Mouse (Mus musculus) urinary bladder, adult 2 months (tissue): Measurements from ENCODE around the gene Lmo7. TPM values are rescaled to one million over a fixed set of nuclear protein-coding genes. Genes with fewer than 3 reads are reported as not detected.

Source experiments
- DNase-seq: peaks from one replicate; pipeline ENCODE4 v3.0.0; 2022; ENCODE audit warnings: low spot score
- polyA plus RNA-seq: library from polyadenylated mRNA; depleted of rRNA; stranded (reverse); fragments of >200 nt; gene quantifications from 2 replicates; pipeline ENCODE4 v1.2.3, GENCODE M21; 2012

The Lmo7 gene
- polyA plus RNA-seq, 1 experiment, result 27.9 TPM

GRCm38 (mm10) chr14:101838231-101838839, 108.6 kb downstream of the Lmo7 start:
- no peak for DNase-seq

- peak; percentile 45 for DNase-seq
Observed at GRCm38 (mm10) chr14:101839771-101840731, 110.3 kb downstream of the Lmo7 start.

GRCm38 (mm10) chr14:101841271-101841670, 111.5 kb downstream of the Lmo7 start:
- DNase-seq, result no peak

GRCm38 (mm10) chr14:101842521-101842920, 112.8 kb downstream of the Lmo7 start:
- DNase-seq, result no peak

GRCm38 (mm10) chr14:101843443-101843842, 113.7 kb downstream of the Lmo7 start:
- no peak for DNase-seq

GRCm38 (mm10) chr14:101844467-101844866, 114.7 kb downstream of the Lmo7 start:
- DNase-seq, result no peak

GRCm38 (mm10) chr14:101846097-101846882, 116.5 kb downstream of the Lmo7 start:
- DNase-seq, result no peak

DNA sequence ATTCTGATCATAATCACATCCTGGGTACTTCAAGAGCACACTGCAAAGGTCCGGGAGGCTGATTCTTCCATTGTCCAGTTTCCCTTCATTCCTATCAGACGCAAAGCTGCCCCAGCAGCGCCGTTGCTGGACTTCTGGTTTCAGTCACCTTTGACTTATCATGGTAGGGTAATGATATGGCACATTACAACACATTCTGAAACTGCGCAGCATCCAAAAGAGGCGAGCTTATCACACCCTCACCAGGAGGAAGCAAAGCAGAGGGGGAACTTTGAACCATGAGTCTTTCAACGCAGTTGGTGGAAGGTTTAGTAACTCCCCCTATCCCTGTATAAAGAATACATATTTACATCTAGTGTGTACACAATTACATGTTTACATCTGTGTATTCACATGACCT, 117.8 kb downstream of the Lmo7 start:
- DNase-seq, result no peak

DNA sequence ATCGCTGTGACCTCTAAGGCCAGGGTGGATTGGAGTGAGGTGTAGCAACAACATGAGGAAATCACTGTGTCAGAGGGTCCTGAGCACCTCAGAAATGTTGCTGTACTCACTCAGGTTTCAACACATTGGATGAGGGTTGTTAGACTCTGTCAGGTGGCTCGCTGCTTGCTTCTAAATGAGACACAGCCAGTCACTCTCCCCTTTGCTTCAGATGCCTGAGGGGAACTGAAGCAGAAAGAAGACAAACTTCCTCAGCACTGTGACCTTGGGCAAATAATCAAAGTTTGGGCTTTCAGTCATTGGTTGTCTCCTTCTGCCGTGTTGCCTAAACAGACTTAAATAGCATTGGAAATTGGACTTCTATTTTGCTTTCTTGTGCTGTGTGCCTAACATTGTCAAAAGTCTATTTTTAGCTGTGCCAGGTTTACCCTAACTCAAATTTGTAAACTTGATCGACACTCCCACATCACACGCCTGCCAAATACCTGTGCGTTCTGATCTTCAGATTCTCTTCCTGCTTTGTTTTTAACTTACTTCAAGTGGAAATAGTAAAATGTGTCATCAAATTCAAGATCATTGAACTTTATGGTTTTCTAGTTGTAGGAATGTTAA, 122.9 kb downstream of the Lmo7 start:
- no peak for DNase-seq

- DNase-seq, result no peak
Observed at GRCm38 (mm10) chr14:101853207-101853606, 123.5 kb downstream of the Lmo7 start.

DNA sequence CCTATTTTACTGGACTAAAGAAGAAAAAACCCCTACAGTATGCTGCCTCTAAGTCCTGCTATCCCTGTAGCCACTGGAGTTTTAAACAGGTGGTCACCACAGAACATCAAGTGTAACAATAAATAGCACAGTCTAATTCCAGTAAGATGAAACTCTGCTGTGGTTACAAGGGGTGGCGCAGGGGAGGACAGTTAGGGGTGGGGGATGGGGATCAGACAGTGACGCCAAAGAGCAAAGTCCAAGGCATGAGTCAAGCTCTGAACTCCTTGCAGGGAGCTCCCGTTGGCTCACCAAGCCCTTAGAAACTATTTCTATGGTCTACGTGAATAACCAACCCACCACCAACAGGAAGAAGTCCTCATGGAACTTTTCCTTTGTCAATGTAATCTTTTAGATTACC, 124.0 kb downstream of the Lmo7 start:
- no peak for DNase-seq

DNA sequence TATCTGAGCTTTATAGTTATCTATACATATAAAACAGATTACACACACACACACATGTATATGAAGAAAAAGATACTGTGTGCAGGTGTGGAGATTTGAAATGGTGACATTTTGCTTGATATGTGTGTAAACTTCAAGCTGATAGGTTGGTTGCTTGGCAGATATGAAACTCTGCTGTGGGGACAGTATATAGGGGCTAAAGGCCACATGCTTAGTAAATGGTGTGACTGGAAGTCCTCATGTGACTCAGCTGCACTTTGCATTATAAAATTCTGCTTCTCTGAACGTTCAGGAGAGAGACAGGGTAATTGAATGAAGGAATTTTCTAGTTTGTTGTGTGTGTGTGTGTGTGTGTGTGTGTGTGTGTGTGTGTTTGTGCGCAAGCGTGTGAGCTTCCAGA, 124.5 kb downstream of the Lmo7 start:
- no peak for DNase-seq

DNA sequence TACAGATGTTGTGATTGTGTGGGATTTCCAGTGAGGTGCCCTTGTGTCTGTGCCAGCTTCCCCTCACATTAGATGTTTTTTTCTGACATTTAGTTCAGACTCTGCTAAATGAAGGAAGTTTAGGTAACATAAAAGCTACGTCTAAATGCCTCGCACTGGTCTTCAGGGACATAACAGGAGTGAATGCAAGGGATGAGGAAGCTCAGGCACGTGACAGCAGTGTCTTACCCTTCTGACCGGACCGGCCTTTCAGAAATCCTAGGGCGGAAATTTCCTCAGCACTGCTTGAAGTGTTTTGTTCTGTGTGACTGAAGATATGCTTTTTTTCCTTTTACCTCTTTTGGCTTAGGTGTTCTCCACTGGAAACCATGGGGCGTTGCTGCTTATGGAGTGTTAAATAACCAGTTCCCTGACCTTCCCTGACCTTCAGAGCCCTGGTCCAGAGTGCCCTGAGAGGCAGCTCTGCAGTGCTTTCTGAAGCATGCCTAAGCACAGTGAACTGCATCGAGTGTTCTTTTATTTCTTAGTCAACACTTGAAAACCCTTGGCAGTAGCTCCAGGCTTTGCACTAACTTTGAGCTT, 129.6 kb downstream of the Lmo7 start:
- no peak for DNase-seq

GRCm38 (mm10) chr14:101862088-101862487, 132.3 kb downstream of the Lmo7 start:
- DNase-seq, result no peak

GRCm38 (mm10) chr14:101867071-101867733, 137.4 kb downstream of the Lmo7 start:
- DNase-seq, result no peak

- DNase-seq, result no peak
Observed at GRCm38 (mm10) chr14:101869145-101869544, 139.4 kb downstream of the Lmo7 start.

DNA sequence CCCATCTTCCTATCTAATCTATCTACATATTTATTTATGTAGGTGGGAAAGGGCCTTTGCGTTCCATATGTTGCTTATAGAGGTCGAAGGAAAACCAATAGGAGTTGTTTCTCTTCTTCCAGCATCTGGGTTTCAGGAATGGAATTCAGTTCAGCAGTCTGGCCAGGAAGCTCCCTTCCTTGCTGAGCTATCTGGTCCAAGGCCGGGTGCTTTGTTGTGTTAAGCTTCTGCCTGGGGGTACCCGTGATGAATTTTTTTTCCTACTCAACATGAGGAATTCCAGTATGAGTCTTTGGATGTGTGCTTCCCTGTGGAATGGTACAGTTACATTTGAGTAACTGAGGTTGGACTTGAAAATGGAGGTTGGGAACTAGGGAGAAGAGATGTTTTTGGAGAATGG, 139.9 kb downstream of the Lmo7 start:
- no peak for DNase-seq

DNA sequence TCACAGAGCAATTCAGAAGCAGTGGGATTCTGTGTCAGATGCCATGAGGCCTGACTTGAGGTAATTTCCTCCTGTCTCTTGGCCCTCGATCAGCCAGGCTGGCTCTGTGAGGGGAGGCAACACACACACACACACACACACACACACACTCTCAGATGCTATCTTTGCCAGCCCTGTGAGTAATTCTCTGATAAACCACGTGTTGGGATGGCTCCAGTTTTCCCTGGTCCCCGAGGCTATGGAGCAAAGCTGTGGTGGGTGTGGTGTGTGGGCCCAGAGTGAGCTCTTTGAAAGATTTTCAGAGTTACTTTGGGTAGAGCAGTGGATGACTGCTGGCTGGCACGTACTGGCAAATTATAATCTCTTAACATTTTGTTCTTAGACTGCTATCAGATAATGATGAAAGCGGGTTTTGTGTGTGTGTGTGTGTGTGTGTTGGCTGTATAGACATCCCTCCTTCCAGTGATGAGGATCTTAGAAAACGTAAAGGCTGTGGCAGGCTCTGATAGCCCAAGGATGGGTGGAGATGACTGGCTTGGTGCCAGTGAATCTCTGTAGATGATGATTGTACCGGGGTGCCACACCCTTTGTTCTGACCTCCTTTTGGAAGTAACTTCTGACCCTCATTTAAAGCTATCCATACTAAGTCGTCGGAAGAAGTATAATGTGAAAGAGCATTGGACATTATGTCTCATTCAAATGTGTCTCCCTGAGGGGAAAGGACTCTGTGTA, 140.6 kb downstream of the Lmo7 start:
- no peak for DNase-seq

- no peak for DNase-seq
Observed at GRCm38 (mm10) chr14:101872846-101873245, 143.1 kb downstream of the Lmo7 start.

GRCm38 (mm10) chr14:101878346-101879049, 148.7 kb downstream of the Lmo7 start:
- no peak for DNase-seq
